Mouse (Mus musculus): ENCODE data around the gene Cyp2c67.
"Not testable (repeated sequence)": the region's sequence is repeated elsewhere in the genome, so short reads cannot be mapped to it uniquely, and the experiment has no call there.

The Cyp2c67 gene

DNA sequence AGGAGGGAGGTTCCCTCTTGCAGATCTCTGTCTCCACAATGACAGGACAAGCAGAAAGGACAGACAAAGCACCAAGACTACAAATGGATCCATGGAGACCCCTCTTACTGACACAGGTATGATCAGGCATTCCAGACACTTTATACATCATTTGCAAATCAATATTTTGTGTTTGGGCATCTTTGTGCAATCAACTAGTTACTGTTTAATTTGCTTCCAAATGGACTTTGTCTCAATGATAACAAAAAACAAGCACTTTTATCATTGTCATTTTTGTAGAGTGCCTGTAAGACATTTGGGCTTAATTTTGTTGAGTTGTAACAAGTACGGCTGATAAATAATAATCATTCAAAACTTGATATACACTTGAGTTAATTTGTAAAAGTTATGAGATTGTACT, at the start of gene Cyp2c67:
Gene Cyp2c67 (minus strand): TSS at position 114 of the 400 bp plus-strand sequence.
- no peak for DNase-seq

DNA sequence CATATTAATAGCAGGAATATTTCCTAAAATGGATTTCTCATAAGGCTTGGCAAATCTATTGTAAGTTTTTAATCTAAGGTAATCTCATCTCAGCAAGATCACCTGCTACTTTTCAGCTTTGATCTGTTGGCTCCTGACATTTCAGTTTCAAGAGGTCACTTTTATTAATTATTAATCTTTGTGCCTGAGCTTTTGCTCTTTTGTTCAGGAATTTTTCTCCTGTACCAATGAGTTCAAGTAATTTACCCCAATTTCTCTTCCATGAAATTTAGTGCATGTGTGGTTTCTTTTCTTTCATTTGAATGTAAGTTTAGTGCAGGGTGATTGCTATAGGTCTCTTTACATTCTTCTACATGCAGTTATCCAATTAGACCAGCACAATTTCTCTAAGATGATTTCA, 16.8 kb upstream of the Cyp2c67 start:
- not testable (repeated sequence) for DNase-seq

DNA sequence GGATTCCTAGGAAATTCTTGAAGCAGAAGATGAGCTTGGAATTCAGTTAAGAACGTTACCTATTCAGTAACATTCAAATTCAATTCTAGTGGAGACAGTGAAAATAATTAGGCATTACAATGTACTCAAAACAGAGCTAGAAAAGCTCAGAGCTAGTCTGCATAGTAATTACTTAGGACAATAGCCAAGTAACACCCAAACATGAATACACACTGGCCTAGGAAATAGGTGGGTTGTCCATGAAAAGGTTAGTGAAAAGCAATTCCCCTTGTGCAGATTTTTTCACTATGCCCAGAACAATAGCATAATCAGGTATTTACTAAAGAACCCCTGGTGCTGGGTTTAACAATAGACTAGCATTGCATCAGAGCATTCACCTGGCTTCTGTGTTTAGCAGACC, 3.5 kb upstream of the Cyp2c67 start:
- no peak for DNase-seq

DNA sequence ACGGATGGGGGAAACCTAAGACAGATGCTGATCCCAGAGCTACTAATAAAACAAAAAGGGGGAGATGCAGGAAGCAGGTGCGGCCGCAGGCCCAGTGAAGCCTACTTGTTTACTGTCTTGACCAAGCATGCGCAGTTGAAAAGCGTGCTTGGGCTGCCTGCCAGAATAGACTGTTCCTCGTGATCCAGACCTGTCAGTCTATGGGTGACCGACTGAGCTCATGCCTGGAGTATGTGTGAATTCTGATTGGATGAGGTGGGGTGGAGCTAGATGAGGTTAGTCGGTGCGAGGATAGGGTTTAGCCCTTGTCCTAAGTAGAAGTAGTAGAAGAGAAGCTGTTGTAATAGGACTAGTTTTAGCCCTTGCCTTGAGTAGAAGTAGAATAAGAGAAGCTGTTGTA, 1.3 kb downstream of the Cyp2c67 start:
- DNase-seq = no peak

DNA sequence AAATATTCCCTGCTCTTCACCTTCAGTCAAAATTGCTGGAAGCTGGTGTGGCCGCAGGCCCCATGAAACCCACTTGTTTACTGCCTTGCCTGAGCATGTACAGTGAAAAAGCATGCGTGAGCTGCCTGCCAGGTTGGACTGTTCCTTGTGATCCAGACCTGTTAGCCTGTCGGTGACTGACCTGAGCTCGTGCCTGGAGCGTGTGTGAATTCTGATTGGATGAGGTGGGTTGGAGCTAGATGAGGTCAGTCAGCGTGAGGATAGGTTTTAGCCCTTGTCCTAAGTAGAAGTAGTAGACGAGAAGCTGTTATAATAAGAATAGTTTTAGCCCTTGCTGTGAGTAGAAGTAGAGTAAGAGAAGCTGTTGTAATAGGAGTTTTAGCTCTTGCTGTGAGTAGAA, 4.3 kb downstream of the Cyp2c67 start:
- not testable (repeated sequence) for DNase-seq
